Mouse (Mus musculus): ENCODE measurements around the gene Phldb1.
"Not testable (repeated sequence)": the region's sequence is repeated elsewhere in the genome, so short reads cannot be mapped to it uniquely, and the experiment has no call there.

The Phldb1 gene

DNA sequence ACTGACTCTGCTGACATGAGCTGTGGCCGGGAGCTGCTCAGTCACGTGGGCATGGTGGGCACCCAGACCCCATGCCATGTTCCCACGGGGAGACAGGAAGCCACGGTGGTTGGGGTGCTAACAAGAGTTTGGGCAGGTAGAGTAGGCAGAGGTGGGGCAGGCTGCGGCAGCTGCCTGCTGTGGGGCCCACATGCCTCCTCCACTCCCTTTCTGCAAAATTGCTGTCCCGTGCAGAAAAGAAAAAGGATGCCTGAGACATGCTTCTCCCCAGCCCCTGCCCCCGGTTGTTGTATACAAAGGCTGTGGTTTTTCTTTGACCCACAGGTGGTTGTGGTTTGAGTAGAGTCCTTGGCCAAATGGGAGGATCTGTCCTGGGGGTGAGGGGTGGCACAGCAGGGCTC is 86.1 kb downstream of the Phldb1 start:
- DNase-seq, result peak; percentile 34

DNA sequence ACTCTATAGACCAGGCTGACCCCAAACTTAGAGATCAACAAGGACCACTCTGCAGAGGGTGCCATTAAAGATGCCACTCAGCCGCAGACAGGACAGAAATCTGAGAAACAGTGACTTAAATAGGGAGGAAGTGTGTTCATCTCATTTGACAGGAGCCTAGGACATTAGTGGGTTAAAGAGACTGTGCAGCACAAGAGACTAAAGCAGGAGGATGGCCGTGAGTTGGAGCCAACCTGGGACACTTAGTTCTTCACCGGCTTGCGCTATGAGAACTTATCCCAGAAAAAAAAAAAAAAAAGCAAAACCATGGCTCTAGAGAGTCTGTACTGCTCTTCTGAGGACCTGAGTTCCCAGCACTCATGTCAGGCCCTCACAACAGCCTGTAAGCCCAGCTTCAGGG is 87.3 kb downstream of the Phldb1 start:
- no peak for DNase-seq

DNA sequence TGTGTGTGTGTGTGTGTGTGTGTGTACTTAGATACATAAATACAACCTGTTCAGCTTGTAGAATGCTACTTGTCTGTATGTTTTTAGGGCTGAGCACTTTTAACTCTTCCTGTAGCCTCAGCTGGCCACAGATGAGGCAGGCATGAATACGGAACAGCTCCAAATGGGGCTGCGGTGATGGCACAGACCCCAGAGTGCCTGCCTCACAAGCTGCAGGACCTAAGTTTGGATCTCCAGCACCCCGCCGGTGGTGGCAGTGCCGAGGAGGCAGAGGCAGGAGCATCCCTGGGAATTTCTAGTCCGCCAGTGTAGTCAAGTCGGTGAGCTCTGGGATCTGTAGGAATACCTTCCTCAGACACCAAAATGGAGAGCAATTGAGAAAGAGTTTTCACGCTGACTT is 88.0 kb downstream of the Phldb1 start:
- peak in 1 of 2 experiments; percentile 25 for DNase-seq

DNA sequence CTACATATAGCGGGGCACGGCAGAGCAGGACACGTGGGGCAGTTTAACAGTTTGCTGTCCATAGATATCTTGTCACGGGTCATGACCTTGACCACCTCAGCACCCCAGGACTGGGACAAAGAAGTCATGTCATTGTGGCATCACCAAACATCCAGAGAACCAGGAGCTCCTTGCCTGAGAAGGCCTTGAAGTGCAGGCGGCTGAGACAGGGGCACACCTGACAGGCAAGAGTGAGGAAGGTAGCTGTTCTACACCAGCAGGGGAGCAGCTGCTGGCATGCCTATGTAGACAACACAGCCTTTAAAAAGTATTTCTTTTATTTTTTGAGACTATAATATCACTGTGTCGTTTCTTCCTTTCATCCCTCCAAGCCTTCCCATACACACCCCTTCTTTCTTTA is 88.6 kb downstream of the Phldb1 start:
- peak in 1 of 2 experiments; percentile 46 for DNase-seq

DNA sequence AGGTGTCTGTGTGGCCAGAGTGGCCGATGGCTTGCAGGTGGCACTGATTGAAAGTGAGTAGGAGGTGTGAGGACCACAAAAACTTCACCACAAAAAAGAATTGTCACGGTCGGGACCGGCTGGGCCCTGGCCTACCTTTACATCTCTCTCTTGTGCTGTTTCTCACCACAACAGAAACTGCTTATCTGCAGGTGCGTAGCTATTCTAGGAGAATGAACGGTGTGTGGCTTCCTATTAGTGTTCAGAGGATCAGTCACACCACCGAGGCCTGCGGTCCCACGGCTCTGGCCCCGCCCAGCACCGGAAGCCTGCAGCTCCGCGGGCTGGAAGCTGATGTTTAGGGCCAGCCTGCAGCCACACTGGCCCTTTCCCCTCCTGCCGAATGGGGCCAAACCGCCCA is 89.1 kb downstream of the Phldb1 start:
- DNase-seq, result peak; percentile 86 to 90

DNA sequence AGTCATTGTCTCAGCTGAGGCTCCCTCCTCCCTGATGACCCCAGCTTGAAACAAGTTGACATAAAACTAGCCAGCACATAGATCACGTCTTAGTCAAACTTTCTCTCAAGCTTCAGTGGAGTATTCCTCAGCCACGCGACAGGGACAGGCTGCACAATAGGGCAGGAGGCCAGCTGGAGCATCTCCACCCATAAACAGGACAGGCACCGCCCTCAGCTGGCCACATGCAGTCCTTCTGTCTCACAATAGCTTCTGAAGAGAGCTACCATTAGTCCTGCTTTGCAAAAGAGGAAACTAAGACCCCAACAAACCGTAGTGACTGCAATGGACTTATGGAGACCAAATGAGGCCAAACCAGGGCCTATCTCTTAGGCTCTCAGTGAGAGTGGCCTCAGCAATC is 89.5 kb downstream of the Phldb1 start:
- DNase-seq, result no peak

DNA sequence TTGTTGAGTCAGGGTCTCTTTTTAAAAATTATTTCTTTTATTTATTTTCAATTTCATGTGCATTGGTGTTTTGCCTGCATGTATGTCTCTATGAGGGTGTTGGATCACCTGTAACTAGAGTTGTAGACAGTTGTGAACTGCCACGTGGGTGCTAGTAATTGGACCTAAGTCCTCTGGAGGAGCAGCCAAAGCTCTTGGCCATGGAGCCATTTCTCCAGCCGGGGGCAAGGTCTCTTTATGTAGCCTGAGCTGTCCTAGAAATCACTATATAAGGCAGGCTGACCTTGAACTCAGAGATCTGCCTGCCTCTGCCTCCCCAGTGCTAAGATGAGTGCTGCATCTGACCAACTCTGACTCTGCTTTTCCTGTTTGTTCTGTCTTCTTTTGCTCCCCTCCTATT is 90.8 kb downstream of the Phldb1 start:
- DNase-seq, result no peak

DNA sequence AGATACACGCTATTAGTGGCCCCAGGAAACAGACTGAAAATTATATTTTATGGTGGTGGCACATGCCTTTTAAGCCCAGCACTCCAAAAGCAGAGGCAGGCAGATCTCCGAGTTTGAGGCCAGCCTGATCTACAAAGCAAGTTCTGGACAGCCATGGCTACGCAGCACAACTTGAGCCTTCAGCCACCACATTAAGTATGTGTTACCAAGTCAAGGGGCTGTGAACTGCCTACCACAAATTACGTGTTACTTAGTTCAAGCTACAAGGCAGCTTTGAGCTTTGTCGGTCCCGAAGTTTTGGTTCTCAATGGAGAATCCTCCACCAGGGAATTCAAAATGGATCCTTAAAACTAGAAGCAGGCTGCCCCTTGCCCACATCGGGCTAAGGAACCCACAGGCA is 91.9 kb downstream of the Phldb1 start:
- DNase-seq, result no peak

DNA sequence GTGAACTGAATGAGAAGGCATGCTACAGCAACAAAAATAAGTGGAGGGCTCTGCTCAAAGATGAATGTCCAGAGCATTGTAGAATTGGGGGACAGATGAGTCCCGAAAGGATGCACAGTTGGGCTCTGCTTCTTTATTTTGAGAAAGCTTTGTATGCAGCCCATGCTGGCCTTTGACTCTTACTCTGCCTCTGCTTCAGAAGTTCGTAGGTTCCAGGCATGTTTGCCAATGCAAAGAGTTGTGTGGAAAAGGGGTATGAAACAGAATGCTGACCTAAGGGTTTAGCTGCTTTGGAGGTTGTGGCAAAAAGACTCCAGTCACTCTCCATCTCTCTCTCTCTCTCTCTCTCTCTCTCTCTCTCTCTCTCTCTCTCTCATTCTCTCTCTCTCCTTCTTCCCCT is 93.4 kb downstream of the Phldb1 start:
- DNase-seq, result no peak

DNA sequence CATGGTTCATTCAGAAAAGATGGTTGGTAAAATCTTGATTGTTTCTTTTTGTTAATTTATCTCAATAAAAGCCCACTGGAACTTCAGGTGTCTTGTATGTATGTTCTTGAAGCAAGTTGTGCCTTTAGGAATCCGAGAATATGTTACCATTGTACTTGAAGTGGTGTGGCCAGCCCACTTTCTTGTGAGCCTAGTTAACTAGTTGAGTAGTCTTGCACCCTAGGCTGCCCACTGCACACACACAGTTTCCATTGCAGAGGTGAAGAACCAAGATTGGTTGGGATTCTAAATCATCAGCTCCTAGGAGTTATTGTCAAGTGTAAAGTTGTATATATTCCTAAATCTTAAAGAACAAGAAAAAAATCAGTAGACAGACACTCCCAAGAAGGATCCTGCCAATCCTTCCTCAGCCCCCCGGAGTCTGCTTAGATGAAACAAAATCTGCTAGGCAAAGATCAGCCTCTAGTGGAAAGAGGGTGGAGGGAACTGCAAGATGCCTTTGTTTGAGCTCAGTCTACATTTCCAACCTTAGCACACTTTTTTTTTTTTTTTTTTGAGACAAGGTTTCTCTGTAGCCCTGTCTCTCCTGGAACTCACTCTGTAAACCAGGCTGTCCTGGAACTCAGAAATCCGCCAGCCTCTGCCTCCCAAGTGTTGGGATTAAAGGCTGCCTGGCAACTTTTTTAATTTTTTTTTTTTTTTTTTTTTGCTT is 94.2 kb downstream of the Phldb1 start:
- no peak for DNase-seq

DNA sequence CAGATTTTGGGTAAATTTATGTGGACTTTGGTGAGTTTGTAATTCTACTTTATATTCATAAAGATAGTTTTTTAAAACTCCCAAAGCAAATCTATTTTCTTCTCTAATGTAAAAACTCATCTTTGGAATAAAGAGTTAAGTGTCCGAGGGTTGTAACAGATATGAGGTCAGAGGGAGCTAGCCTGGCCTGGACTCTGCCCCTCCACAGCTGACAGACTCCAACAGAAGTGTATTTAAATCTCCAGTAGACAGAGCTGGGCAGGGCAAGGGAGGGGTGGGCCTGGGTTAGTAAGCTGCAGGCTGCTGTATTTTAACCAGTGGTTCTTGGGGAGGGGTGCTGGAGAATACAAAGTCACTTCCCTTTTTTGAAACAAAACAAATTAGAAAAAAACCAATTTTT is 95.0 kb downstream of the Phldb1 start:
- DNase-seq, result peak in 1 of 2 experiments; percentile 30

DNA sequence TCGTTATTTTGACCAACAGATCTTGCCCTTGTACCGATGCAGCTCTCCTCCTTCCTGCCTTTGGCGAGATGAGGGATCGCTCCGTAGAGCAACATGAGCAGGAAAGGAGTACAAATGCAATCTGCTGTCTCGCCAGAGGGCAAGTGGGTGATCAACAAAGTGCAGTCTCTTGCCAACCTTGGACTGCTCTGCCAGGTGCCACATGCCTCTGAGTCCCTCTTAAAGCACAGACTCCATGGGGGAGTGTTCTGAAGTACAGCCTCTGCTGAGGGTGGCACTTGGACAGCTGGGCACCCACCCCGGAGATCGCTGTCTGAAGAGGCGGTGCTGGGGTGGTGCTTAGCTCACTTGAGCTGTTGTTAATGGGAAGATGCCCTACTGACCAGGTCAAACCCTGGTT is 96.3 kb downstream of the Phldb1 start:
- not testable (repeated sequence) for DNase-seq

DNA sequence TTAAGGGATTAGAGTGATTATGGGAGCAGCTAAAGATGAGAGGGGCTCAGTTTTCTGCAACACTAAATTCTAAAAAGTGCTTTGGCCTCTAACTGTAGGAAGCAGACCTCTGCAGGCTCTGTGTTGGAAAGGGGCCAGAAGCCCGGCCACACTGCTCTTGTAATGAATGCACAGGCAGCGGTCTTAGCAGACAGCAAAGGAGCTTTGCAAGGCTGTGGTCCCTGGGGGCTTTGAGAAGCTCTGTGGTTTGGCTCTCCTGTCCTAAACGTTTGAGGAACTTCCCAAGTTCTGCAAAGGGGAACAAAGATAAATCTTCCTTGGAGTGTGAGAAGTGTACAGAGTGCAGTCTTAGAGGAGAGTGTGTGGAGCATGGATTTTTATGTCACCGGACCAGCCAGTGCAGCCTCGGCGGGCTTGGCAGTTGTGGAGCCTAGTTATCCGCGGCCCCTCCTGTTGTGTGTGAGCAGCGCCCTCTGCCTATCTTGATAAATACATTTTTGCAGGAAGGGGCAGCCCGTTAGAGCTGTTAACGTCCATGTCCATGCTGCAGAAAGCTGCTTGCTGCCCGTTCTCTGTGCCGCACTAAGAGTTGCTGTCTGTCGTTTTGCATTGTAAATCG is 97.3 kb downstream of the Phldb1 start:
- peak in 1 of 2 experiments; percentile 25 for DNase-seq
